In genomic region chr16:57597295-57597957, GRCm38 (mm10) we compare ENCODE assay signal across 22 mouse cellular contexts.
"Had no signal": no experiment of that assay in that cellular context is flagged by ENCODE, and none has a peak within 500 bp of the region (broad histone marks: within the 10 kb centered on the region; RNA-seq: fewer than 3 reads in every experiment).

No protein-coding gene starts in this region.

- H3K9ac ChIP-seq: limb, embryonic 13.5 days; liver, embryonic 13.5 days; liver, postnatal 0 days; midbrain, embryonic 13.5 days; neural tube, embryonic 13.5 days; stomach, embryonic 15.5 days had no signal

- DNase-seq: kidney, adult 2 months; kidney, postnatal 25 days; layer of hippocampus, adult 9-11 months; liver; liver, embryonic 13.5 days; liver, postnatal 0 days; retina, postnatal 1 day; spleen, adult 18-20 months; thymus, postnatal 25 days had no signal

- H3K27ac ChIP-seq: kidney, postnatal 0 days; layer of hippocampus, adult 2 months; limb, embryonic 10.5 days; limb, embryonic 13.5 days; liver, embryonic 13.5 days; macrophage; midbrain, embryonic 10.5 days; midbrain, embryonic 13.5 days; neural tube, embryonic 13.5 days; stomach, embryonic 15.5 days had no signal

- H3K27me3 ChIP-seq: limb, embryonic 13.5 days; liver, embryonic 13.5 days; megakaryocyte, embryonic 14.5 days; midbrain, embryonic 13.5 days; neural tube, embryonic 13.5 days; stomach, embryonic 15.5 days had no signal

- H3K4me1 ChIP-seq: limb, embryonic 10.5 days; limb, embryonic 13.5 days; liver, embryonic 13.5 days; midbrain, embryonic 10.5 days; midbrain, embryonic 13.5 days; neural tube, embryonic 13.5 days; stomach, embryonic 15.5 days had no signal

- H3K9me3 ChIP-seq: limb, embryonic 10.5 days; limb, embryonic 13.5 days; liver, embryonic 13.5 days; megakaryocyte, embryonic 14.5 days; midbrain, embryonic 10.5 days; midbrain, embryonic 13.5 days; neural tube, embryonic 13.5 days; stomach, embryonic 15.5 days had no signal

- ATAC-seq: intestine, postnatal 0 days; liver, postnatal 0 days; midbrain, embryonic 13.5 days; midbrain, embryonic 16.5 days had no signal

- H3K4me3 ChIP-seq: layer of hippocampus, adult 2 months; limb, embryonic 10.5 days; limb, embryonic 13.5 days; liver, embryonic 13.5 days; megakaryocyte, embryonic 14.5 days; midbrain, embryonic 10.5 days; midbrain, embryonic 13.5 days; myocyte; neural tube, embryonic 13.5 days; stomach, embryonic 15.5 days had no signal

- H3K36me3 ChIP-seq: limb, embryonic 10.5 days; limb, embryonic 13.5 days; liver, embryonic 13.5 days; midbrain, embryonic 10.5 days; midbrain, embryonic 13.5 days; neural tube, embryonic 13.5 days; stomach, embryonic 15.5 days had no signal

- H3K4me2 ChIP-seq: limb, embryonic 13.5 days; liver, embryonic 13.5 days; midbrain, embryonic 13.5 days; neural tube, embryonic 13.5 days; stomach, embryonic 15.5 days had no signal
